Mouse (Mus musculus): ENCODE results near the gene Uck1. TPM values are rescaled to one million over a fixed set of nuclear protein-coding genes. Genes with fewer than 3 reads are reported as not detected.

The Uck1 gene
- polyA plus RNA-seq, 1 experiment from 2014 or later: 83.6 TPM

- no peaks in the 10 kb centered on the region for H3K9me3 ChIP-seq
- H3K27me3 ChIP-seq (ENCODE audit: poor library complexity, severe bottlenecking): no peaks in the 10 kb centered on the region
- H3K36me3 ChIP-seq (replicated peaks): peaks cover 39% of the 10 kb centered on the region
- H3K27ac ChIP-seq: no peak overlapping the region
- DNase-seq (ENCODE audit: extremely low spot score, low spot score): no peak
- peaks cover 23% of the 10 kb centered on the region for H3K4me1 ChIP-seq
- H3K4me3 ChIP-seq: peak overlapping the region; percentile 95; the same call in 1 of the 2 replicates
These were observed 29.6 kb upstream of the Uck1 start for GRCm38 (mm10) chr2:32289578-32289977.

- Histone ChIP-seq H3K9me3 (no peaks in the 10 kb centered on the region), H3K36me3 (replicated peaks) (peaks cover 44% of the 10 kb centered on the region), H3K4me3 (peak overlapping the region; percentile 95), H3K27me3 (ENCODE audit: poor library complexity, severe bottlenecking) (no peaks in the 10 kb centered on the region), H3K4me1 (peaks cover 23% of the 10 kb centered on the region), H3K27ac (peak overlapping the region; percentile 90)
- DNase-seq (ENCODE audit: extremely low spot score, low spot score): no peak
- WGBS: 6% methylated on average over 24 of the region's 29 CpGs
These were observed 28.5 kb upstream of the Uck1 start for GRCm38 (mm10) chr2:32288371-32288931.

- peaks cover 23% of the 10 kb centered on the region for H3K4me1 ChIP-seq
- peak within 1 kb of the TSS; percentile 95 for H3K4me3 ChIP-seq
- H3K27ac ChIP-seq: peak within 1 kb of the TSS; percentile 90
- H3K9me3 ChIP-seq: no peaks in the 10 kb centered on the region
- no peaks in the 10 kb centered on the region for H3K27me3 ChIP-seq (ENCODE audit: poor library complexity, severe bottlenecking)
- peaks cover 45% of the 10 kb centered on the region for H3K36me3 ChIP-seq (replicated peaks)
- DNase-seq (ENCODE audit: extremely low spot score, low spot score): peak; percentile 99
- under 1% methylated on average over 40 of the region's 41 CpGs for WGBS
These were observed 28.0 kb upstream of the Uck1 start, which contains the start of gene Swi5 for GRCm38 (mm10) chr2:32287923-32288367. TSS of gene Swi5 (minus strand) at chr2:32288075.

DNA sequence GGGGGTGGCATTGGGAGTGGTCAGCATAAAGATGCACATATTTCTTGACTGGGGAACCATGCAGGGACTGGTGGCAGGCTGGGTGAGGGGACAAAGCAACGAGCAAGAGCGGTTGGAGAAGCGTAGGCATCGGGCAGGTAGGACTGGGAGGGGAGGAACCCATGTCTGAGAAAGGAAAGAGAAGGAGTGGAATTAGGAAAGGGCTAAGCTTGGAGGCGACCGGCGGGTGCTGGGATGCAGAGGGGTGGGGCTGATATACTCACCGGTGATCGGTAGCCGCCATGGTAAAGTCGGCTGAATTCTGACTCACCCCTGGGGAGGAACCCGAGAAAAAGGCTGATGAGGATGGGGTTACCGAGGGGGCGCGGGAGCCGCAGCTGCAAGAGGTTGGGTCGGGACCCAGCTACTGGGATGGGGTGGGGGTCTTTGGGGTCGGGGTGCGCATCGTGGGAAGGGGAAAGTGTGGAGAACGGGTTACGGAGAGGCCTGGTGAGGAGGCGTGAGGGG is 27.4 kb upstream of the Uck1 start, which contains the start of gene Golga2:
Golga2 (plus strand) TSS at position 51 of the 507 bp plus-strand sequence.
- peak within 1 kb of the TSS; percentile 90 for H3K27ac ChIP-seq
- H3K4me1 ChIP-seq: peaks cover 23% of the 10 kb centered on the region
- peak within 1 kb of the TSS; percentile 95 for H3K4me3 ChIP-seq
- no peak for DNase-seq (ENCODE audit: extremely low spot score, low spot score)
- peaks cover 45% of the 10 kb centered on the region for H3K36me3 ChIP-seq (replicated peaks)
- no peaks in the 10 kb centered on the region for H3K9me3 ChIP-seq
- WGBS: 1% methylated on average over 23 of the region's 23 CpGs
- no peaks in the 10 kb centered on the region for H3K27me3 ChIP-seq (ENCODE audit: poor library complexity, severe bottlenecking)

- Histone ChIP-seq H3K27me3 (ENCODE audit: poor library complexity, severe bottlenecking) (no peaks in the 10 kb centered on the region), H3K9me3 (no peaks in the 10 kb centered on the region), H3K4me1 (peaks cover 18% of the 10 kb centered on the region), H3K4me3 (no peak overlapping the region), H3K36me3 (replicated peaks) (peaks cover 72% of the 10 kb centered on the region), H3K27ac (no peak overlapping the region)
- DNase-seq (ENCODE audit: extremely low spot score, low spot score): no peak
- WGBS: 97% methylated on average over 3 of the region's 3 CpGs
These were observed 24.0 kb upstream of the Uck1 start for GRCm38 (mm10) chr2:32283986-32284385.

DNA sequence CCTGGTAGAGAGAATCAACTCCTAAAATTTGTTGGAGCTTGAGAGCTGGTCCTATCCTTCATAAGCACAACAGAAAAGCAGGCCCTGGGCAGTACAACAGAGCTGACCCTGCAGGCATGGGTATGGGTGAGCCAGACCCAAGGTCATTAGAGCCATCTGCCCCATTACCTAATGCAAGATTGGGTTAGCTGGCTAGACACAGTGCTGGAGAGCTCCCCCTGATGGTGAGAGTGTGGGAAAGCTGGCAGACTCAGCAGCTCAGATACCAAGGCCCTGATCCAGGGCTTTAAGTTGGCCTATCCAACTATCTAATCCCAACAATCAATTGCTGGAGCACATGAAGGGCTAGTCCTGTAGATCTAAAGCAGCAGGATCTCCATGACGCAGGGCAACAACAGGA is 22.8 kb upstream of the Uck1 start:
- Histone ChIP-seq H3K9me3 (no peaks in the 10 kb centered on the region), H3K4me1 (peaks cover 11% of the 10 kb centered on the region), H3K27ac (no peak overlapping the region), H3K36me3 (replicated peaks) (peaks cover 85% of the 10 kb centered on the region), H3K4me3 (no peak overlapping the region), H3K27me3 (ENCODE audit: poor library complexity, severe bottlenecking) (no peaks in the 10 kb centered on the region)
- 85% methylated on average over 1 of the region's 1 CpGs for WGBS
- no peak for DNase-seq (ENCODE audit: extremely low spot score, low spot score)

GRCm38 (mm10) chr2:32282289-32282688 is 22.3 kb upstream of the Uck1 start:
- WGBS: 94% methylated on average over 2 of the region's 2 CpGs
- peaks cover 89% of the 10 kb centered on the region for H3K36me3 ChIP-seq (replicated peaks)

GRCm38 (mm10) chr2:32275823-32276222 is 15.9 kb upstream of the Uck1 start:
- H3K27me3 ChIP-seq (ENCODE audit: poor library complexity, severe bottlenecking): no peaks in the 10 kb centered on the region
- H3K27ac ChIP-seq: no peak overlapping the region
- peaks cover 43% of the 10 kb centered on the region for H3K36me3 ChIP-seq (replicated peaks)
- no peaks in the 10 kb centered on the region for H3K4me1 ChIP-seq
- DNase-seq (ENCODE audit: extremely low spot score, low spot score): no peak
- H3K4me3 ChIP-seq: no peak overlapping the region
- no peaks in the 10 kb centered on the region for H3K9me3 ChIP-seq
- WGBS: 81% methylated on average over 3 of the region's 3 CpGs

More at GRCm38 (mm10) chr2:32282289-32282688, 22.3 kb upstream of the Uck1 start:
- Histone ChIP-seq H3K4me1 (peaks cover 11% of the 10 kb centered on the region), H3K27ac (no peak overlapping the region), H3K9me3 (no peaks in the 10 kb centered on the region), H3K4me3 (no peak overlapping the region), H3K27me3 (ENCODE audit: poor library complexity, severe bottlenecking) (no peaks in the 10 kb centered on the region)
- no peak for DNase-seq (ENCODE audit: extremely low spot score, low spot score)

GRCm38 (mm10) chr2:32260635-32261034 is 676 bp upstream of the Uck1 start:
- Histone ChIP-seq H3K27ac (no peak overlapping the region), H3K27me3 (ENCODE audit: poor library complexity, severe bottlenecking) (no peaks in the 10 kb centered on the region), H3K36me3 (replicated peaks) (peaks cover 30% of the 10 kb centered on the region), H3K4me1 (peaks cover 20% of the 10 kb centered on the region), H3K9me3 (no peaks in the 10 kb centered on the region), H3K4me3 (0 out of 2 replicates have a peak overlapping the region, but pooled peaks have one; percentile 90)
- peak; percentile 24 for DNase-seq (ENCODE audit: extremely low spot score, low spot score)
- WGBS: 22% methylated on average over 4 of the region's 4 CpGs

GRCm38 (mm10) chr2:32258887-32259533 is 949 bp downstream of the Uck1 start:
- WGBS: 67% methylated on average over 6 of the region's 6 CpGs

GRCm38 (mm10) chr2:32256273-32256672 is 3.7 kb downstream of the Uck1 start:
- WGBS: 93% methylated on average over 11 of the region's 11 CpGs
- Histone ChIP-seq H3K9me3 (no peaks in the 10 kb centered on the region), H3K27me3 (ENCODE audit: poor library complexity, severe bottlenecking) (no peaks in the 10 kb centered on the region), H3K27ac (no peak overlapping the region), H3K4me3 (no peak overlapping the region), H3K4me1 (peaks cover 20% of the 10 kb centered on the region), H3K36me3 (replicated peaks) (peaks cover 71% of the 10 kb centered on the region)
- no peak for DNase-seq (ENCODE audit: extremely low spot score, low spot score)

More at GRCm38 (mm10) chr2:32258887-32259533, 949 bp downstream of the Uck1 start:
- Histone ChIP-seq H3K4me3 (peak overlapping the region; percentile 90), H3K27me3 (ENCODE audit: poor library complexity, severe bottlenecking) (no peaks in the 10 kb centered on the region), H3K9me3 (no peaks in the 10 kb centered on the region), H3K36me3 (replicated peaks) (peaks cover 43% of the 10 kb centered on the region), H3K4me1 (peaks cover 20% of the 10 kb centered on the region), H3K27ac (peak overlapping the region; percentile 91)
- no peak for DNase-seq (ENCODE audit: extremely low spot score, low spot score)

DNA sequence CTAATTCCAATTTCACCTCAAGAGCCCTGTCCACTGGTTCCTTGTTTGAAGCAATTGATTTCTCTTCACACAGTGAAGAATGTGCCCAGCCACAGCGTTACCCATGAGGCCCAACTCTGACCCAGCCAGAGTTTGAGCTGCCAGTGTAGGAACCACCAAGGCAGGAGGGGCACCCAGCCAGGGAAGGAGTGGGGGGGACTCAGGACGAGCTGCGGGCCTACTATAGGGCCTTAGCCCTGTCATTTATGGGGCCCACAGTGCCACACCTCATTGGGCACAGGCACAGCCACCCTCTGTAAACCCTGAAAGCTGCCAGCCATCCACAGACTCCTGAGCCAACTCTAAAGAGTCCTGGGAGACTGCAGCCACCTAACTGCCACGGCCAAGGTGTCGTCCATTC is 5.4 kb downstream of the Uck1 start:
- Histone ChIP-seq H3K27me3 (ENCODE audit: poor library complexity, severe bottlenecking) (no peaks in the 10 kb centered on the region), H3K36me3 (replicated peaks) (peaks cover 88% of the 10 kb centered on the region), H3K9me3 (no peaks in the 10 kb centered on the region), H3K4me1 (peaks cover 13% of the 10 kb centered on the region), H3K4me3 (no peak overlapping the region), H3K27ac (no peak overlapping the region)
- 87% methylated on average over 5 of the region's 5 CpGs for WGBS
- no peak for DNase-seq (ENCODE audit: extremely low spot score, low spot score)

DNA sequence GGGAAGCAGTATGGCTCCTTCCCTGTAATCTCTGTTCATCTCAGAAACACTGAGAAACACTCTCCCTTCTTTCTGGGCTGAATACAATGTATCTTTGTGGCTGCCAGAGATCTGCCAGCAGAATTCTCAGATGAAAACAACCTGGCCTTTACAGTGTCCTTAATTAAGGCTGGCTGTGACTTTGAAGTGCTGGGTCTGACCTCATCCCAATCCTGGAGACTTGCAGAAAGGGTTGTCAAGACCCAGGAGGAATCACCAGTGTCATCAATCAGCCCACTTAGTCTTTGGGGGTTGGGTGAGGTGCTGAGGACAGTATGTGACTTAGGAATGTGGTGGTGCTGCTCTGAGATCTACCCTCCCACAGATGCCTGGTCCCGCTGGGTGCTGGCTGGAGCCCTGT is 6.6 kb downstream of the Uck1 start:
- 95% methylated on average over 1 of the region's 1 CpGs for WGBS

More for the DNA sequence above, 6.6 kb downstream of the Uck1 start:
- no peak overlapping the region for H3K27ac ChIP-seq
- H3K36me3 ChIP-seq (replicated peaks): peaks cover 97% of the 10 kb centered on the region
- no peak overlapping the region for H3K4me3 ChIP-seq
- no peaks in the 10 kb centered on the region for H3K9me3 ChIP-seq
- DNase-seq (ENCODE audit: extremely low spot score, low spot score): no peak
- no peaks in the 10 kb centered on the region for H3K27me3 ChIP-seq (ENCODE audit: poor library complexity, severe bottlenecking)
- peaks cover under 1% of the 10 kb centered on the region for H3K4me1 ChIP-seq
